Mouse (Mus musculus) heart, embryonic 13.5 days (tissue): Measurements from ENCODE around the gene Nelfe. TPM values are rescaled to one million over a fixed set of nuclear protein-coding genes. Genes with fewer than 3 reads are reported as not detected.

Experiments used
- ATAC-seq: fragments of 200-750 bp; cut with Nextera tagmentation; 2 replicates; pipeline ENCODE4 v1.8.0; 2017; ENCODE audit warnings: moderate TSS enrichment; ENCODE audit not compliant: insufficient number of reproducible peaks, low FRiP score, low TSS enrichment; ENCODE audit errors: extremely low read depth
- H3K27ac ChIP-seq: fragments of 300-500 bp; sonication (generic); replicated peaks from 2 replicates; pipeline ENCODE4 v1.5.1; 2015; ENCODE audit warnings: moderate library complexity, mild to moderate bottlenecking, inconsistent platforms
- H3K27me3 ChIP-seq: fragments of 300-500 bp; sonication (generic); replicated peaks from 2 replicates; pipeline ENCODE4 v1.6.1; 2015; ENCODE audit warnings: mild to moderate bottlenecking, inconsistent platforms
- H3K36me3 ChIP-seq: fragments of 300-500 bp; sonication (generic); 2 replicates; pipeline ENCODE4 v1.6.1; 2015; ENCODE audit warnings: mild to moderate bottlenecking, inconsistent platforms
- H3K4me1 ChIP-seq: fragments of 300-500 bp; sonication (generic); 2 replicates; pipeline ENCODE4 v1.6.1; 2015; ENCODE audit warnings: inconsistent platforms
- H3K4me2 ChIP-seq: fragments of 300-500 bp; sonication (generic); 2 replicates; pipeline ENCODE4 v1.6.1; 2015; ENCODE audit warnings: inconsistent platforms, mild to moderate bottlenecking, moderate library complexity
- H3K4me3 ChIP-seq: fragments of 300-500 bp; sonication (generic); 2 replicates; pipeline ENCODE4 v1.5.1; 2015; ENCODE audit warnings: moderate library complexity, mild to moderate bottlenecking, inconsistent platforms
- H3K9ac ChIP-seq: fragments of 300-500 bp; sonication (generic); 2 replicates; pipeline ENCODE4 v1.6.1; 2015; ENCODE audit warnings: inconsistent platforms, mild to moderate bottlenecking, moderate library complexity
- H3K9me3 ChIP-seq: fragments of 300-500 bp; sonication (generic); 2 replicates; pipeline ENCODE4 v1.6.1; 2016; ENCODE audit warnings: inconsistent platforms
- WGBS: fragments of 180-500 bp; shearing (Covaris S2); methylation state at CpG from one replicate; pipeline ENCODE4 v1.1.7; 2015; ENCODE audit warnings: mixed read lengths; 5-methylcytosine and 5-hydroxymethylcytosine counted together
- polyA plus RNA-seq: library from polyadenylated mRNA; unstranded; fragments of >200 nt; fragmentation: Nextera tagmentation; extraction: Ambion mirVana; gene quantifications from 2 replicates; pipeline ENCODE4 v1.2.1, GENCODE M21; 2015

Gene Nelfe
- polyA plus RNA-seq, 1 experiment from 2014 or later = 68.5 TPM

GRCm38 (mm10) chr17:34850517-34851125 lies 430 bp downstream of the Nelfe start:
- Histone ChIP-seq H3K36me3 (peaks cover 62% of the 10 kb centered on the region), H3K9ac (peak overlapping the region; percentile 94), H3K27me3 (no peaks in the 10 kb centered on the region), H3K4me3 (peak overlapping the region; percentile 97), H3K4me2 (peak overlapping the region; percentile 98), H3K4me1 (peaks cover 18% of the 10 kb centered on the region), H3K27ac (peak overlapping the region; percentile 25; the same call in 1 of the 2 replicates), H3K9me3 (no peaks in the 10 kb centered on the region)
- WGBS = 2% methylated on average over 25 of the region's 25 CpGs
- no peak for ATAC-seq

DNA sequence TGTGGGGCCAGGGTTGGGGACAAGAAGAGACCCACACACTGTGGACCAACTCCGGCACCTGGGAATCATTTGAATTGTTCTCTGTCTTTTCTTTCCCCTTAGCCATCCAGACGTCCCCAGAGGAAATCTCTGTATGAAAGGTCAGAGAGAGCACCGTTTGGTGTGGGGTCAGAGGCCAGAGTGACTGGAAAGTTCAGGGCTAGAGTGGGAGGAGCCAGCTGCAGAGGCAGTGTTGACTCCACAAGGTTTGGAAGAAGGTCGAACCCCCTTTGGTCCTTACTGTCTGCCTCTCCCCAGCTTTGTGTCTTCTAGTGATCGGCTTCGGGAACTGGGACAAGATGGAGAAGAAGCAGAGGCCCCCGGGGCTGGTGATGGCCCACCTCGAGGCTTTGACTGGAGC lies 3.3 kb downstream of the Nelfe start:
- no peaks in the 10 kb centered on the region for H3K9me3 ChIP-seq
- peaks cover 18% of the 10 kb centered on the region for H3K4me1 ChIP-seq
- ATAC-seq = no peak
- peaks cover 58% of the 10 kb centered on the region for H3K36me3 ChIP-seq
- no peak overlapping the region for H3K4me2 ChIP-seq
- H3K27ac ChIP-seq = no peak overlapping the region
- H3K4me3 ChIP-seq = no peak overlapping the region
- no peaks in the 10 kb centered on the region for H3K27me3 ChIP-seq
- WGBS = 71% methylated on average over 8 of the region's 8 CpGs
- no peak overlapping the region for H3K9ac ChIP-seq

DNA sequence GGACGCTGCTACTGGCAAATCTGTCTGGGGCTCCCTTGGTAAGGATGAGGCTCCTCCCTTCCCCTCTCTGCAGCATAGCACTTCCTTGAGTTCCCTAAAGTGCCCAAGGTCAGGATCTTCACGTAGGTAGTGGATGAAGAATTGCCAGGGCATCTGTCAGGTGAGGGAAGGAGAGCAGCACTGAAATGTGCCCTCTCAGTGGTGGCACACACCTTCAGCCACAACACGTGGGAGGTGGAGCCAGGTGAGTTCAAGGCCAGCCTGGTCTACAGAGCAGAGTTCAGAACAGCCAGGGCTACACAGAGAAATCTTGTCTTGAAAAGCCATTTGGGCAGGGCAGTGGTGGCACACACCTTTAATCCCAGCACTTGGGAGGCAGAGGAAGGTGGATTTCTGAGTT lies 4.6 kb downstream of the Nelfe start:
- H3K4me1 ChIP-seq = peaks cover 11% of the 10 kb centered on the region
- H3K36me3 ChIP-seq = peaks cover 58% of the 10 kb centered on the region
- 77% methylated on average over 3 of the region's 3 CpGs for WGBS
- no peak overlapping the region for H3K4me2 ChIP-seq
- no peaks in the 10 kb centered on the region for H3K27me3 ChIP-seq
- no peak overlapping the region for H3K9ac ChIP-seq
- H3K27ac ChIP-seq = no peak overlapping the region
- no peaks in the 10 kb centered on the region for H3K9me3 ChIP-seq
- ATAC-seq = no peak
- no peak overlapping the region for H3K4me3 ChIP-seq

GRCm38 (mm10) chr17:34855825-34856224 lies 5.6 kb downstream of the Nelfe start:
- H3K4me3 ChIP-seq = no peak overlapping the region
- no peak overlapping the region for H3K27ac ChIP-seq
- H3K4me1 ChIP-seq = peaks cover 7% of the 10 kb centered on the region
- no peak for ATAC-seq
- H3K4me2 ChIP-seq = no peak overlapping the region
- whole genome bisulfite sequencing = 31% methylated on average over 3 of the region's 3 CpGs
- no peaks in the 10 kb centered on the region for H3K9me3 ChIP-seq
- peak overlapping the region; percentile 60; the same call in 1 of the 2 replicates for H3K9ac ChIP-seq
- peaks cover 6% of the 10 kb centered on the region for H3K27me3 ChIP-seq
- H3K36me3 ChIP-seq = peaks cover 58% of the 10 kb centered on the region

- no peaks in the 10 kb centered on the region for H3K9me3 ChIP-seq
- H3K27me3 ChIP-seq = peaks cover 30% of the 10 kb centered on the region
- peaks cover 41% of the 10 kb centered on the region for H3K36me3 ChIP-seq
- no peak overlapping the region for H3K4me2 ChIP-seq
- no peak for ATAC-seq
- H3K27ac ChIP-seq = no peak overlapping the region
- no peaks in the 10 kb centered on the region; the same call in 1 of the 2 replicates for H3K4me1 ChIP-seq
- 69% methylated on average over 4 of the region's 4 CpGs for WGBS
- H3K4me3 ChIP-seq = no peak overlapping the region
- H3K9ac ChIP-seq = no peak overlapping the region
These were observed 8.5 kb downstream of the Nelfe start for GRCm38 (mm10) chr17:34858670-34859069.

DNA sequence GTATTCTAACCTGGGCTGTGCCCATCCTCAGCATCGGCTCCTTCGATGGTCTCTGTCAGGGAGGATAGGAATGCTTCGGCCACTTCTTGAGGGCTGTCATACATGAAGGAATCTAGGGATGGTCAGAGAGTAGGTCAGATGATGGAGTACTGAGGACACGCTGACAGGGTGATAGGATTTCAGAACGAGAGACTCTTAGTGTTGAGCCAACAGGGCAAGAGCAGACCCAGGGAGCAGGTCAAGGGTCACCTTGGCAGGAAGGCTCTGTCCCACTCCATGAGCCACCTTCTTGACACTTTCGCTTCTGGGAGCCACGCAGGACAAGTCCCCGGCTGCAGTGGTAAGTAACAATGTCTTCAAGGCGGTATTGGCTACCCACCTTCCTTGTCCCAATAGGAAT lies 10.3 kb downstream of the Nelfe start:
- H3K4me1 ChIP-seq = no peaks in the 10 kb centered on the region; the same call in 1 of the 2 replicates
- H3K27me3 ChIP-seq = peaks cover 43% of the 10 kb centered on the region
- H3K9ac ChIP-seq = no peak overlapping the region
- no peak overlapping the region for H3K4me2 ChIP-seq
- peaks cover 24% of the 10 kb centered on the region for H3K36me3 ChIP-seq
- WGBS = 78% methylated on average over 9 of the region's 9 CpGs
- no peaks in the 10 kb centered on the region for H3K9me3 ChIP-seq
- H3K4me3 ChIP-seq = no peak overlapping the region
- H3K27ac ChIP-seq = no peak overlapping the region
- ATAC-seq = no peak

GRCm38 (mm10) chr17:34861704-34862415 lies 11.7 kb downstream of the Nelfe start:
- ATAC-seq = no peak

GRCm38 (mm10) chr17:34862416-34863081 lies 12.4 kb downstream of the Nelfe start, which contains the start of gene Cfb:
Gene Cfb, minus strand, starts transcription at chr17:34862518.
- 64% methylated on average over 8 of the region's 8 CpGs for WGBS
- Histone ChIP-seq H3K4me3 (no peak within 1 kb of the TSS), H3K4me2 (no peak within 1 kb of the TSS), H3K27me3 (peaks cover 43% of the 10 kb centered on the region), H3K9me3 (no peaks in the 10 kb centered on the region), H3K9ac (no peak within 1 kb of the TSS), H3K36me3 (peaks cover 7% of the 10 kb centered on the region; the same call in 1 of the 2 replicates), H3K27ac (no peak within 1 kb of the TSS), H3K4me1 (no peaks in the 10 kb centered on the region)
- ATAC-seq = no peak

More at GRCm38 (mm10) chr17:34861704-34862415, 11.7 kb downstream of the Nelfe start:
- Histone ChIP-seq H3K27me3 (peaks cover 43% of the 10 kb centered on the region), H3K4me3 (no peak overlapping the region), H3K27ac (no peak overlapping the region), H3K9me3 (no peaks in the 10 kb centered on the region), H3K36me3 (peaks cover 13% of the 10 kb centered on the region), H3K9ac (no peak overlapping the region), H3K4me1 (no peaks in the 10 kb centered on the region), H3K4me2 (no peak overlapping the region)
- 58% methylated on average over 13 of the region's 13 CpGs for WGBS

DNA sequence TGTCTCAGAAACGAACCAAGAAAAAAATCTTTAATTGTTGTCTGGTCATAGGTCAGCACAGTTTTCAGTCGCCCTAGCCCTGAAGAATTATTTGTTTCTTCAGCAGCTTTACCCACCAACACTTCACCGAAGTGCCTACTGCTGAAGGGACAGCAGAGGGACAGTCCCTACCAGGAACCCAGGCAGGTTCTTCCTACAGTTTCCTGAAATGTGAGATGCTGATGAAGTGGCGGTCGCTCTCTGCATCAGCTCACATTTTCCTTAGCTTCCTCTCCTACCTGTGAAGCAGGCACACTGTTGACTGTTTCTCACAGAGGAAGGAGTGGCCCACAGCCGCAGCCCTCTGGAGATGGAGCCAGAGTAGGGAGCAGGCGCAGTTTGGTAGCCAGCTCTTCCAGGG lies 15.8 kb downstream of the Nelfe start:
- Histone ChIP-seq H3K36me3 (no peaks in the 10 kb centered on the region), H3K27ac (no peak overlapping the region), H3K9ac (no peak overlapping the region), H3K4me1 (no peaks in the 10 kb centered on the region), H3K4me2 (no peak overlapping the region), H3K9me3 (no peaks in the 10 kb centered on the region), H3K27me3 (peaks cover 36% of the 10 kb centered on the region), H3K4me3 (no peak overlapping the region)
- 49% methylated on average over 7 of the region's 7 CpGs for WGBS
- no peak for ATAC-seq

DNA sequence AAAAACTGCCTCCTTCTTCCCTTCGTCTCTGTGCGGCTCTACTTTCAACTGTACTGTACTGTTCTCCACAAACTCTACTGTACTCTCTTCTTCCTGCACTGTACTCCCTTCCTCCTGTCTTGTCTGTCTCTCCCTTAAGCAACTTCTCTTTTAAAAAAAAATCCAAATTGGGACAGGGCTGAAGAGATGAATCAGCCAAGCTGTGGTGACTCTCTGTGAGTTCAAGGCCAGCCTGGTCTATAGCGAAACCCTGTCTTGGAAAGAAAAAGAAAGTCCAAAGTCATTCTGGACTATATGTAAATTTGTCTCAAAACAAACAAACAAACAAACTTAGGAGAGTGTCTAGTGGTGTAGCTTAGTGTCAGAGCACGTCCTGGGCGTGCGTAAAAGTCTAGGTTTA lies 24.1 kb downstream of the Nelfe start:
- H3K27ac ChIP-seq = no peak overlapping the region
- H3K36me3 ChIP-seq = no peaks in the 10 kb centered on the region
- no peaks in the 10 kb centered on the region for H3K9me3 ChIP-seq
- no peak for ATAC-seq
- H3K9ac ChIP-seq = no peak overlapping the region
- no peak overlapping the region for H3K4me3 ChIP-seq
- WGBS = 85% methylated on average over 6 of the region's 6 CpGs
- no peak overlapping the region for H3K4me2 ChIP-seq
- H3K4me1 ChIP-seq = peaks cover 2% of the 10 kb centered on the region; the same call in 1 of the 2 replicates
- H3K27me3 ChIP-seq = peaks cover 10% of the 10 kb centered on the region

DNA sequence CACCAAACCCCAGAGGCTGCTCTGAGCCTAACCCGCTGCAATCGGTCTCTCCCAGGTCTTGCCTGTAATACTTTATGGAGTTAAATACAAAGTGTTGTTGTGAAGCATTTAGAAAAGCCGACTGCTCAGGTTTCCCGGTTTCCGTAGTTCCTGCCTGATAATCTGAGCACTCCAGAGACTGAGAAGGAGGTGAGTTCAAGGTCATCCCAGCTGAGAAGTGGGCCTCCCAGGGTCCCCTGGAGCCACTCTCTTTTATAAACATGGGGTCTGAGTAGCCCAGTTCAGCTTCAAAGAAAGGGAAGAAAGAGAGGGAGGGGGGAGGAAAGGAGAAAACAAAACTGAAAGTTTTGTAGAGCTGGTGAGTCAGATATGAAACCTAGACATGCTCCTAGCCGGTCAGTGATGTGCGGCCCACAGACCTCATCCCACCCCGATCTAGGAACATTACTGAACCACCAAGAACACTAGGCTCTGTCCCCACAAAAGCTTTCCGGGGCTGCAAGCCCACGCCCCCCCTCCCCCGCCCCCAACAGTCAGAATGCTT lies 29.2 kb downstream of the Nelfe start, which contains the start of gene Zbtb12:
TSS of gene Zbtb12 (plus strand) at position 148 of the 544 bp plus-strand sequence.
- H3K36me3 ChIP-seq = no peaks in the 10 kb centered on the region
- H3K27ac ChIP-seq = no peak within 1 kb of the TSS
- no peak for ATAC-seq
- H3K27me3 ChIP-seq = peaks cover 6% of the 10 kb centered on the region
- H3K9me3 ChIP-seq = no peaks in the 10 kb centered on the region
- peaks cover 11% of the 10 kb centered on the region; the same call in 1 of the 2 replicates for H3K4me1 ChIP-seq
- WGBS = 58% methylated on average over 11 of the region's 11 CpGs
- no peak within 1 kb of the TSS for H3K4me2 ChIP-seq
- H3K4me3 ChIP-seq = no peak within 1 kb of the TSS
- H3K9ac ChIP-seq = peak within 1 kb of the TSS; percentile 33; the same call in 1 of the 2 replicates
